Mouse (Mus musculus): Measurements from ENCODE around the gene Hoxd4. TPM values are rescaled to one million over a fixed set of nuclear protein-coding genes. Genes with fewer than 3 reads are reported as not detected.

Gene Hoxd4
- total RNA-seq, 2 experiments from 2014 or later: not detected

- intact Hi-C loops (cut with DNase I): loop anchor here (5.0 to 10.0 kb wide), 2 partner anchors 97 to 675 kb away; no protein-coding TSS in a partner anchor
- no peak for DNase-seq (ENCODE audit: low spot score in 2 of 2)
Observed at GRCm38 (mm10) chr2:74749337-74750121, 37.8 kb downstream of the Hoxd4 start.

- no peak for DNase-seq (ENCODE audit: low spot score in 2 of 2)
- intact Hi-C loops (cut with DNase I): no loop called here
Observed at GRCm38 (mm10) chr2:74750731-74751250, 39.1 kb downstream of the Hoxd4 start.

GRCm38 (mm10) chr2:74751861-74752260 lies 40.1 kb downstream of the Hoxd4 start:
- intact Hi-C loops (cut with DNase I): no loop called here
- DNase-seq (ENCODE audit: low spot score in 2 of 2): no peak

DNA sequence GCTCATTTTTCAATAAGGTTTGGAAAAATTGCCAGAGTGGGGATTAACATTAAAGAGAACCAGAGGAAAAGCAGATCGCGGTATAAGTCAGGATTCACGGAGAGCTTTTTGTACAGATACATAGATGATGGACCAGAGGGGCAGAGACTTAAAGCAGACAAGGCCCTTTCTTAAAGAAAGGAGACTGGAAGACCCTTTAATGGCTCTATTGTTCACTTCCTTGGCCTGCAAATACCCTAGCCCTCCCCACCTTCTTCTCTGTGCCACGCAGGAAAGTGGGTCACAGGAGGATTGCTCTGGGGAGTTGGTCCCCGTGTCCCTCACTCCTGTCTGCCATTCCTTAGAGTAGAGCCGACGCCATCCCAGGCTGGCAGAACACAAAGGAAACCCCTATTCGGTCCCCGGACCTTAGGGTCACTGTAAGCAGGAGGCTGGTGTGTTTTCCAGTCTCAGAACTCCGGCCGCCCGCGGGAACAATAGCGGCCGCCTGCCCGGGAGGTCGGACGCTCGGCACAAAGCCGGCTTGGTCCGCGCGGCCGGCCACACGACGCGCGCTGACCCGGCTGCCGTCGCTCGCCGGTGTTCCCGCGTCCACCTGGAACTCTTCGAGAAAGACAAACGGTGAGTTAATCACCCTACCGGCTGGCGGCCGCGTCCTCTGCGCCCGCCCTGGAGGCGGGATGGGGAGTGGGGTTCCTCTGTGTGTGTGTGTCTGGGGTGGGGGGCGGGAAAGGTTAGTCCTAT lies 40.9 kb downstream of the Hoxd4 start:
- no peak for DNase-seq (ENCODE audit: low spot score in 2 of 2)
- intact Hi-C loops (cut with DNase I): no loop called here

- intact Hi-C loops (cut with DNase I): no loop called here
- no peak for DNase-seq (ENCODE audit: low spot score in 2 of 2)
Observed at GRCm38 (mm10) chr2:74753175-74753523, 41.4 kb downstream of the Hoxd4 start.

DNA sequence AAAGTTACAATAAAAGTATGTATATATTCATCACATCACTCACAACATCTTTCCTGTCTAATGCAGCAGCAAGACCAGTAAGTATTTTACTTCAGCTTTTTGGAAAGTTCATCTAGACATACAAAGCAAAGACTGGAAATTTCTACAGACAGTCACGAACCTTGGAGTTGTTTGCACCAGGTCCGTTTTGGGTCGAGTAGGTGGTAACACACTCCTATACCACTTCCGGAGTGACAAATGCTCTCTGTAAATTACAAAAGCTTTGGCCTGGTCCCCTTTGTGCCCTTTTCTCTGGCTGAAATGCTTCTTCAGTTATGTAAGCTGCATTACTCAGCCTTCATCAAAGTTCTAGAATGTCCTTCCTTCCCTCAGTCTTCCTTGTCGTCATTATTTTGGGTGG lies 42.0 kb downstream of the Hoxd4 start:
- intact Hi-C loops (cut with DNase I): no loop called here
- DNase-seq (ENCODE audit: low spot score in 2 of 2): no peak

DNA sequence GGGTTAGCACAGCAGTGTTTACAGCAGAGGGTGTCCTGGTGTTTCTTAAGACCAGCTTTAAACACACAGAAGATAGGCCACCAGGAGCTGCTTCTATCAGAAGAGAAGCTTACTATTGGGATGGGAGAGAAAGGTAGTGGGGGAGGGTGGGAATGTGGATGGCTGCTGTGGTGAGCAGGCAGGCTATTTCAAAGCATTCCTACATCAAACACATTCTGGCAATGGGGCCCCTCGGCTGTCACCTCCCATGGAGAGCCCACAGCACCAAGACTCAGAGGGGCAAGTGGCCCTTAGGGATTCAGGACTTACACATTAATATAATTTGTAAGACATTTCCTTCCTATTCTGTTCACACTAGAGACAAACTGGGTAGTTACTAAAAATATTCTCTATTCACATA lies 48.4 kb downstream of the Hoxd4 start:
- intact Hi-C loops (cut with DNase I): no loop called here

DNA sequence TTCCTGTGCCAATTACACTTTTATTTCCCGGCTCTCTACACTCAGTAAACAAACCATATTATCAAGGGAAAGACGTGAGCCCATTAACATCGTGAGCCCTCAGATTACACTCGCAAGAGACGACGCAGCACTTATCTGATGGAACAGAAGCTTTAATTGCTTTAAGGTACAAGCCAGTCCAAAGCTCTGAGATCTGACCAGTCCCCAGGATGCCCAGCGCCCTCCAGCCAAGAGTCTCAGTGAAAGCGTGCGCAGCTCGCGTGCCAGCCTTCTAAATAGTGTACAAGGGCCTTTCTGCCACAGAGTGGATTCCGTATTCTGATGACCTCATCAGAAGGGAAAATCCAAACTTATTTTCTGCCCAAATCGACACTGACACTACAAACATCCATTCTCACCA lies 50.2 kb downstream of the Hoxd4 start:
- intact Hi-C loops (cut with DNase I): no loop called here

More for the DNA sequence above, 48.4 kb downstream of the Hoxd4 start:
- no peak for DNase-seq (ENCODE audit: low spot score in 2 of 2)

DNA sequence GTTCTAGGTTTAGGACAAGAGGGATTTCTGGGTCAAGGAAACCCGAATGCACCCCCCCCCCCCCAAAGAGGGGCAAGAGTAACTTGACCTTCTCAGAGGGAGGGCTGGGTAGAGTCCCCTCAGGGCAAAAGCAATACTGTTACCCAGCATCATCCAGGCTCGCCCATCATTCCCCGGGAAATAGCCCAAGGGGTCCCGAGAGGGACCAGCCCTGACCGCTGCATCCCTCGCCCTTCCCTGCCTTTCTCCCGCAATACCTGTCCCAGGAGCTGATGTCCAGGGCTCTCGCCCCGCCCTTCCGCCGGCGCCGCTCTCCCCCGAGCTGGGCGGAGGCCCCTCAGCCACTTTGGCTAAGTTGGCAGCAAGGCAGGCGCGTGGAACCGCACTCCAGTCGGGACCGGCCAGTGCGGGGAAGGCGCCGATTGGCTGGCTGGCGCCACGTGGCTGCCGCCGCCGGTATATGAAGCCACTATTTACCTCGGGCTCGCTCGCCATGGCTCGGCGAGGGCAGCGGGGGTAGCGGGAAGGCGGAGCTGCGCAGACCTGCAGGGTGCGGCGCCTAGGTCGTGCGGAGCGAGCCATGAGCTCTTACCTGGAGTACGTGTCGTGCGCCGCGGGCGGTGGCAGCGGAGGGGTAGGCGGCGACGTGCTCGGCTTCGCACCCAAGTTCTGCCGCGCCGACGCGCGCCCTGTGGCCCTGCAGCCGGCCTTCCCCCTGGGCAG lies 51.0 kb downstream of the Hoxd4 start, which contains the start of gene Hoxd1:
Hoxd1 (plus strand) TSS at position 459 of the 723 bp plus-strand sequence.
- intact Hi-C loops (cut with DNase I): no loop called here
- no peak for DNase-seq (ENCODE audit: low spot score in 2 of 2)

More for the DNA sequence above, 50.2 kb downstream of the Hoxd4 start:
- DNase-seq (ENCODE audit: low spot score in 2 of 2): no peak

- DNase-seq (ENCODE audit: low spot score in 2 of 2): no peak
- intact Hi-C loops (cut with DNase I): no loop called here
Observed at GRCm38 (mm10) chr2:74763245-74763735, 51.6 kb downstream of the Hoxd4 start.

GRCm38 (mm10) chr2:74763976-74764375 lies 52.2 kb downstream of the Hoxd4 start:
- intact Hi-C loops (cut with DNase I): no loop called here
- DNase-seq (ENCODE audit: low spot score in 2 of 2): no peak

DNA sequence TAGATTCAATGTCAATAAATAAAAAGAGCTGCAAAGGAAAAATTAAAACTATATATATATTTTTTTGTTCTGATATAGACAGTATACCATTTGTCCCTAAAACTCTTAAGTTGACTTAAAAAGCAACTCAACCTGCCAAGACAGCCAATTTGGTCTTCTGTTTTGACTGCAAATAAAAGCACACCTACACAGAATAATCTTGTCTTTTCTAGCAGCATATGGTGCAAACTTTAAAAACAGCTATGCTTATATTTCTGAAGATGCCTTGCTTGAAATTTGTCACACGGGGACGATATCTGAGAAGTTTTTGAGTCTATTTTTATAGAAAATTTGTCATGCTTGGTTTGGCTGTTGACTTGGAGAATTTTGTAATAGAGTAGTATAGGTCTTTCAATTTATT lies 62.6 kb downstream of the Hoxd4 start:
- intact Hi-C loops (cut with DNase I): no loop called here
- peak in 1 of 2 experiments; percentile 52 for DNase-seq (ENCODE audit: low spot score in 2 of 2)

GRCm38 (mm10) chr2:74777536-74778275 lies 66.0 kb downstream of the Hoxd4 start:
- DNase-seq (ENCODE audit: low spot score in 2 of 2): peak in 1 of 2 experiments; percentile 12
- intact Hi-C loops (cut with DNase I): no loop called here

Small RNA genes lying within 50 kb of the gene (microRNA-seq; reads per million reads assigned to microRNA genes)
- gene Gm44463: 0 reads per million in 2 experiments
- gene Mir10b: 15.1 to 35.2 reads per million in 2 experiments

Other genes with a start within 250 kb of the Hoxd4 start
- gene Lnpk, start 132.5 kb upstream of the Hoxd4 start, total RNA-seq (2021): 10 to 100 TPM; 69.7 to 77.6 TPM
- not detected for gene Evx2, start 52.4 kb upstream of the Hoxd4 start, total RNA-seq (2021)
- gene Hoxd13, start 43.6 kb upstream of the Hoxd4 start, total RNA-seq (2021): not detected
- gene Hoxd12, start 36.9 kb upstream of the Hoxd4 start, total RNA-seq (2021): not detected
- gene Hoxd11, start 32.4 kb upstream of the Hoxd4 start, total RNA-seq (2021): not detected
- not detected for gene Hoxd10, start 20.0 kb upstream of the Hoxd4 start, total RNA-seq (2021)
- gene Hoxd9, start 14.2 kb upstream of the Hoxd4 start, total RNA-seq (2021): not detected
- gene Hoxd8, start 7.3 kb upstream of the Hoxd4 start, total RNA-seq (2021): under 1 TPM in 1 of 2 experiments, not detected in 1; 0.14 TPM
- not detected for gene Hoxd3, start within 50 bp of the Hoxd4 start, total RNA-seq (2021)
- gene Gm28230, start 14.8 kb downstream of the Hoxd4 start, total RNA-seq (2021): not detected
- gene Hoxd1, start 51.1 kb downstream of the Hoxd4 start, total RNA-seq (2021): under 1 TPM in 1 of 2 experiments, not detected in 1; 0.37 TPM
- 10 to 100 TPM; 43.5 to 49.0 TPM for gene Mtx2, start 113.9 kb downstream of the Hoxd4 start, total RNA-seq (2021)